Mouse (Mus musculus): ENCODE measurements at regions not wholly inside any gene's neighbourhood (a gene's known extent, or its start where the extent isn't known, plus 50 kb on each side); places are given as distances from the start of the nearest gene placed in this dataset.

DNA sequence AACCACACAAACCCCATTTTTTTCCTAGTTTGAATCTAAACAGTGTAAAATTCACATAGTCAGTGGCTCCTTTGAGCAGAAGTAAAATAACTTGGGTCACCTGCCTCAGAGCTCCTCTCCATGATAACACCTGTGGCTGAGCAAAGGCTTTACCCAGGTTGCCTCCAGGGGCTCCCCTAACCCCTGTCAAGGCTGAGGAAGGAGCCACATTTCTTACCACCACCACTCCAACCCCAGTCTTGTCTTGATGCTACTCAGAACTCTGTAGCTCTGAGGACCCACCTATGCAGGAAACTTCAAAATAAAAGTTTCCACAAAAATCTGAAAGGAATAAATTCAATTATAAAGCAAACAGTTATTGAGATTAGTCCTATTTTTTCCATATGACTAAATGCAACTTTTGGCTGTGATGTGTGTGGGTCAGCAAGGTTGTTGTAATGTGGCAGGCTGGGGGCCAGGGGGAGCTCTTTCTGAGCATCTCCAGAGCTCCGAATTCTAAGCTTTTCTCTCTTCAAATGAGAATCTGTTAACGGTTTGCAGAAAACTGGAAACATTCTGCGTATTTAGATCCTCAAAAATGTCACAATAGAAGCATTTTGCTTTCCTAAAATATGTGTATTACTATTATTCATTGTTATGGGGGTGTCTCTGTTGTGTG, 159.0 kb upstream of the Dusp10 start:
- no peak for DNase-seq (ENCODE audit: low spot score)
- H3K27ac ChIP-seq (replicated peaks), result no peak overlapping the region
- no peaks in the 10 kb centered on the region for H3K27me3 ChIP-seq (ENCODE audit: control insufficient read depth, insufficient read depth, low read length)
- H3K4me3 ChIP-seq (ENCODE audit: low read depth, low read length), result no peak overlapping the region
- no peaks in the 10 kb centered on the region for H3K4me1 ChIP-seq (replicated peaks; ENCODE audit: control insufficient read depth, insufficient read depth)
- no peak overlapping the region for H3K9ac ChIP-seq (ENCODE audit: low read length)
- no peaks in the 10 kb centered on the region for H3K9me3 ChIP-seq (ENCODE audit: control insufficient read depth, low read length)
- peak; percentile 40 for TF ChIP-seq CTCF (IDR thresholded peaks at IDR 0.05; ENCODE audit: low read depth)
- no peak for TF ChIP-seq EP300 (optimal IDR thresholded peaks at IDR 0.05)
- no peak overlapping the region for H3K4me2 ChIP-seq (replicated peaks; ENCODE audit: low read depth)
- 76% methylated on average over 3 of the region's 3 CpGs for WGBS
- no peaks in the 10 kb centered on the region for H3K36me3 ChIP-seq (ENCODE audit: control insufficient read depth, insufficient read depth, low read length)
- no peak for ATAC-seq (ENCODE audit: low FRiP score, low TSS enrichment)

- Histone ChIP-seq H3K27ac (replicated peaks) (no peak overlapping the region), H3K4me3 (ENCODE audit: low read depth, low read length) (no peak overlapping the region), H3K4me2 (replicated peaks; ENCODE audit: low read depth) (no peak overlapping the region), H3K9me3 (ENCODE audit: control insufficient read depth, low read length) (no peaks in the 10 kb centered on the region), H3K9ac (ENCODE audit: low read length) (no peak overlapping the region), H3K4me1 (replicated peaks; ENCODE audit: control insufficient read depth, insufficient read depth) (no peaks in the 10 kb centered on the region), H3K27me3 (ENCODE audit: control insufficient read depth, insufficient read depth, low read length) (no peaks in the 10 kb centered on the region), H3K36me3 (ENCODE audit: control insufficient read depth, insufficient read depth, low read length) (no peaks in the 10 kb centered on the region)
- WGBS, result 67% methylated on average over 4 of the region's 4 CpGs
- ATAC-seq (ENCODE audit: low FRiP score, low TSS enrichment) (no peak), DNase-seq (ENCODE audit: low spot score) (no peak)
- TF ChIP-seq EP300 (optimal IDR thresholded peaks at IDR 0.05), result no peak
- TF ChIP-seq CTCF (IDR thresholded peaks at IDR 0.05; ENCODE audit: low read depth), result no peak
Measured at GRCm38 (mm10) chr1:183865111-183865510, 148.0 kb upstream of the Dusp10 start.

DNA sequence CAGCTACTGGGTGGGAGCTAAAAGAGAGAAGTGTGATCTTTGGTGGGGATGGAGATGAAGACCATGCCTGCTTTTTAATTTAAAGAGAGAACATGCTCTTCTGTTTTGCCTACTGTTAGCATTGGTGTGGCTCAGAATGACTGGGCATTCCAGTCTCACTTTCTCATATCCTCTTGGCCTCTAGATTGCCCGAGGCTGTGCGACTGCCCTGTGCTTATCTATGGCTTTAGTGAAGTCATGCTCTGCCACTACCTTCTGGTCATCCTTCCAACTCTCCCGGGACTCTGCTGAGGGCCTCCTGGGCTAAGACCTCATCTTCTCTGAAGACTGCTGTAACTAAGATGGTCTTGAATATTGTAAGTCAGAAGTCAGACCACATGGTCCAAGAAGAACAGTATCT, 147.5 kb upstream of the Dusp10 start:
- WGBS, result 75% methylated on average over 3 of the region's 3 CpGs
- no peak for TF ChIP-seq EP300 (optimal IDR thresholded peaks at IDR 0.05)
- no peak for TF ChIP-seq CTCF (IDR thresholded peaks at IDR 0.05; ENCODE audit: low read depth)
- Histone ChIP-seq H3K4me2 (replicated peaks; ENCODE audit: low read depth) (no peak overlapping the region), H3K4me3 (ENCODE audit: low read depth, low read length) (no peak overlapping the region), H3K9ac (ENCODE audit: low read length) (no peak overlapping the region), H3K27ac (replicated peaks) (no peak overlapping the region), H3K9me3 (ENCODE audit: control insufficient read depth, low read length) (no peaks in the 10 kb centered on the region), H3K27me3 (ENCODE audit: control insufficient read depth, insufficient read depth, low read length) (no peaks in the 10 kb centered on the region), H3K4me1 (replicated peaks; ENCODE audit: control insufficient read depth, insufficient read depth) (no peaks in the 10 kb centered on the region), H3K36me3 (ENCODE audit: control insufficient read depth, insufficient read depth, low read length) (no peaks in the 10 kb centered on the region)
- DNase-seq (ENCODE audit: low spot score) (no peak), ATAC-seq (ENCODE audit: low FRiP score, low TSS enrichment) (no peak)

- no peaks in the 10 kb centered on the region for H3K27me3 ChIP-seq (ENCODE audit: control insufficient read depth, insufficient read depth, low read length)
- no peak overlapping the region for H3K9ac ChIP-seq (ENCODE audit: low read length)
- H3K4me3 ChIP-seq (ENCODE audit: low read depth, low read length), result no peak overlapping the region
- no peak overlapping the region for H3K4me2 ChIP-seq (replicated peaks; ENCODE audit: low read depth)
- WGBS, result 80% methylated on average over 5 of the region's 5 CpGs
- no peaks in the 10 kb centered on the region for H3K4me1 ChIP-seq (replicated peaks; ENCODE audit: control insufficient read depth, insufficient read depth)
- no peak for DNase-seq (ENCODE audit: low spot score)
- TF ChIP-seq CTCF (IDR thresholded peaks at IDR 0.05; ENCODE audit: low read depth) (no peak), EP300 (optimal IDR thresholded peaks at IDR 0.05) (no peak)
- H3K27ac ChIP-seq (replicated peaks), result no peak overlapping the region
- H3K9me3 ChIP-seq (ENCODE audit: control insufficient read depth, low read length), result no peaks in the 10 kb centered on the region
- ATAC-seq (ENCODE audit: low FRiP score, low TSS enrichment), result no peak
- H3K36me3 ChIP-seq (ENCODE audit: control insufficient read depth, insufficient read depth, low read length), result no peaks in the 10 kb centered on the region
Measured at GRCm38 (mm10) chr1:183868965-183869364, 144.1 kb upstream of the Dusp10 start.

DNA sequence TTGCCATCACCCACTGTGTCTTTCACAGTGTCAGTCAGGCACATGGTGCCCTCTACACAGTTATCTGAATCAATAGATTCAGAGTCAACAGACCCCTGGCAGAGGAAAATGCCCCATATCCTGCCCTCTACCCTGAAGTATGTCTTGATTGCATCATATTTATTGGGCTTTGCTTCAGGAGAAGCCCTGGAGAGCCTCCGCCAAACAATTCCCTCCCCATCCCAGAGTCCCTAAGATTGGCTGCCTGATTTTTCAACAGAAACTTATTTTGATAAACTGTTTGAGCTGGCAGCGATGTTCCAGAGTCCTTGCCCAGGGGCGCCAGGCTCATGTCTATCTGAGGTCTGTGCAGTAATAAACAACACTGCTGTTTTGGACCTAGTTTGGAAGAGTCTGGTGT, 117.2 kb upstream of the Dusp10 start:
- no peaks in the 10 kb centered on the region for H3K36me3 ChIP-seq (ENCODE audit: control insufficient read depth, insufficient read depth, low read length)
- no peaks in the 10 kb centered on the region for H3K27me3 ChIP-seq (ENCODE audit: control insufficient read depth, insufficient read depth, low read length)
- H3K4me2 ChIP-seq (replicated peaks; ENCODE audit: low read depth), result no peak overlapping the region
- TF ChIP-seq EP300 (optimal IDR thresholded peaks at IDR 0.05) (no peak), CTCF (IDR thresholded peaks at IDR 0.05; ENCODE audit: low read depth) (no peak)
- H3K9ac ChIP-seq (ENCODE audit: low read length), result no peak overlapping the region
- ATAC-seq (ENCODE audit: low FRiP score, low TSS enrichment) (no peak), DNase-seq (ENCODE audit: low spot score) (no peak)
- no peaks in the 10 kb centered on the region for H3K9me3 ChIP-seq (ENCODE audit: control insufficient read depth, low read length)
- WGBS, result 92% methylated on average over 3 of the region's 3 CpGs
- H3K4me1 ChIP-seq (replicated peaks; ENCODE audit: control insufficient read depth, insufficient read depth), result no peaks in the 10 kb centered on the region
- no peak overlapping the region for H3K27ac ChIP-seq (replicated peaks)
- no peak overlapping the region for H3K4me3 ChIP-seq (ENCODE audit: low read depth, low read length)

GRCm38 (mm10) chr1:183898091-183898490, 115.0 kb upstream of the Dusp10 start:
- no peak for TF ChIP-seq EP300 (optimal IDR thresholded peaks at IDR 0.05)

More at GRCm38 (mm10) chr1:183898091-183898490, 115.0 kb upstream of the Dusp10 start:
- Histone ChIP-seq H3K36me3 (ENCODE audit: control insufficient read depth, insufficient read depth, low read length) (no peaks in the 10 kb centered on the region), H3K27me3 (ENCODE audit: control insufficient read depth, insufficient read depth, low read length) (no peaks in the 10 kb centered on the region), H3K9ac (ENCODE audit: low read length) (no peak overlapping the region), H3K4me2 (replicated peaks; ENCODE audit: low read depth) (no peak overlapping the region), H3K4me3 (ENCODE audit: low read depth, low read length) (no peak overlapping the region), H3K9me3 (ENCODE audit: control insufficient read depth, low read length) (no peaks in the 10 kb centered on the region), H3K4me1 (replicated peaks; ENCODE audit: control insufficient read depth, insufficient read depth) (no peaks in the 10 kb centered on the region), H3K27ac (replicated peaks) (no peak overlapping the region)
- WGBS, result 84% methylated on average over 3 of the region's 3 CpGs
- ATAC-seq (ENCODE audit: low FRiP score, low TSS enrichment) (no peak), DNase-seq (ENCODE audit: low spot score) (no peak)
